Mouse (Mus musculus) bone marrow macrophage, adult 2 months (primary cell): ENCODE results near the gene Sstr3.

Experiments
- CTCF ChIP-seq: IDR thresholded peaks from 2 replicates; pipeline ENCODE4 v1.5.1; 2012; ENCODE audit warnings: low read depth, mild to moderate bottlenecking, low read length, moderate library complexity
- POLR2A ChIP-seq: IDR thresholded peaks from 2 replicates; pipeline ENCODE4 v1.6.1; 2012; ENCODE audit warnings: mild to moderate bottlenecking, low read depth, low read length, borderline replicate concordance

DNA sequence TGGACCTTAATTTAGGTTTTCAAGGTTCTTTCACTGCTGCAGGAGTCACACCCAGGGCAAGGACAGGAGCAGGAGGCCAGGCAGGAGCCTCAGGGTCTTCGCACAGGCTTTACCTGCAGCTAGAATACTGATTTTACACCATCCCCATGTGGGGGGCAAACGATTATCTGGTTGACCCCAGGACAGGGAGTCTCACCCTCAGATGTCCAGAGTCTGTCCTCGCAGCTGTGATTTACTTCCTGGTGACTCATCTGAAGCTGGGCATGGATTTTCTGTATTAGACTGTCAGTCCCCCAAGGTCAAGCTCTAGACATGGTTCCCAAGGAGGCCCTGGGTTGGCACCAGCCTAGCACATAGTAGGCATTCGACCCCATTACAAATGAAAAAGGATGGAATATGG is 1.6 kb upstream of the Sstr3 start:
- TF ChIP-seq CTCF (no peak), POLR2A (no peak)
